7 mouse cellular contexts compared by ENCODE assay signal in genomic region chr13:51793948-51794347, GRCm38 (mm10). TPM values are rescaled to one million over a fixed set of nuclear protein-coding genes. Genes with fewer than 3 reads are reported as not detected.
DNase-seq lines count a peak whose midpoint lies in the region; ATAC-seq lines count a peak whose summit lies in the region.

No protein-coding gene starts in this region.

- DNase-seq in liver, embryonic 11.5 days (ENCODE audit: low spot score), result no peak
- no peak for DNase-seq in liver
- DNase-seq in limb, embryonic 11.5 days (ENCODE audit: low spot score), result no peak
- no peak for DNase-seq in thymus, postnatal 10 days (ENCODE audit: low spot score in 2 of 2)
- no peak for DNase-seq in embryo, embryonic 10.5 days (ENCODE audit: low spot score)

- H3K27me3 ChIP-seq in liver, embryonic 11.5 days (replicated peaks; ENCODE audit: control insufficient read depth, insufficient read depth, low read length), result peaks cover 9% of the 10 kb centered on the region; the same call in 1 of the 2 replicates
- H3K27me3 ChIP-seq in forebrain, embryonic 16.5 days (replicated peaks; ENCODE audit: control insufficient read depth, insufficient read depth, low read length), result no peaks in the 10 kb centered on the region
- H3K27me3 ChIP-seq in limb, embryonic 11.5 days (ENCODE audit: control insufficient read depth, insufficient read depth, low read length), result peaks cover 18% of the 10 kb centered on the region
- H3K27me3 ChIP-seq in stomach, embryonic 14.5 days (ENCODE audit: control insufficient read depth, insufficient read depth, low read length), result peaks cover 5% of the 10 kb centered on the region; the same call in 1 of the 2 replicates

- peaks cover 18% of the 10 kb centered on the region for H3K4me1 ChIP-seq in liver, embryonic 11.5 days (replicated peaks; ENCODE audit: control insufficient read depth, insufficient read depth, low read length)
- H3K4me1 ChIP-seq in forebrain, embryonic 16.5 days (replicated peaks; ENCODE audit: control insufficient read depth, insufficient read depth, low read length), result peaks cover 32% of the 10 kb centered on the region
- peaks cover 8% of the 10 kb centered on the region; the same call in 1 of the 2 replicates for H3K4me1 ChIP-seq in limb, embryonic 11.5 days (ENCODE audit: control insufficient read depth, insufficient read depth, low read length)
- H3K4me1 ChIP-seq in stomach, embryonic 14.5 days (ENCODE audit: control insufficient read depth, insufficient read depth, low read length), result 0 out of 2 replicates have a peak, but pooled peaks cover 3% of the 10 kb centered on the region

- peak overlapping the region; percentile 93 for H3K4me3 ChIP-seq in liver, embryonic 11.5 days (ENCODE audit: low read depth, low read length)
- peak overlapping the region; percentile 82 for H3K4me3 ChIP-seq in forebrain, embryonic 16.5 days (replicated peaks; ENCODE audit: low read length)
- peak overlapping the region; percentile 80 for H3K4me3 ChIP-seq in limb, embryonic 11.5 days (ENCODE audit: low read depth, low read length)
- peak overlapping the region; percentile 77; the same call in 1 of the 2 replicates for H3K4me3 ChIP-seq in stomach, embryonic 14.5 days (ENCODE audit: low read depth, low read length)

- H3K36me3 ChIP-seq in liver, embryonic 11.5 days (ENCODE audit: control insufficient read depth, insufficient read depth, low read length), result no peaks in the 10 kb centered on the region
- no peaks in the 10 kb centered on the region for H3K36me3 ChIP-seq in forebrain, embryonic 16.5 days (ENCODE audit: control insufficient read depth, insufficient read depth)
- H3K36me3 ChIP-seq in limb, embryonic 11.5 days (ENCODE audit: control insufficient read depth, insufficient read depth, low read length), result no peaks in the 10 kb centered on the region
- no peaks in the 10 kb centered on the region for H3K36me3 ChIP-seq in stomach, embryonic 14.5 days (ENCODE audit: control insufficient read depth, insufficient read depth, low read length)

- ATAC-seq in liver, embryonic 11.5 days (replicated peaks; ENCODE audit: low FRiP score), result no peak; the same call in 1 of the 2 replicates
- 0 out of 2 replicates have a peak, but pooled peaks have one; percentile 2 for ATAC-seq in forebrain, embryonic 16.5 days
- no peak for ATAC-seq in limb, embryonic 11.5 days (ENCODE audit: insufficient number of reproducible peaks, low FRiP score, low TSS enrichment, low read depth)
- peak; percentile 25; the same call in 1 of the 2 replicates for ATAC-seq in stomach, embryonic 14.5 days (ENCODE audit: insufficient number of reproducible peaks, insufficient read depth, low FRiP score, low read depth)

- 40% methylated on average over 5 of the region's 7 CpGs for WGBS in liver, embryonic 11.5 days
- WGBS in forebrain, embryonic 16.5 days, result 38% methylated on average over 5 of the region's 7 CpGs
- WGBS in limb, embryonic 11.5 days, result 35% methylated on average over 6 of the region's 7 CpGs
- 53% methylated on average over 5 of the region's 7 CpGs for WGBS in stomach, embryonic 14.5 days

- H3K27ac ChIP-seq in liver, embryonic 11.5 days (ENCODE audit: low read depth, low read length), result no peak overlapping the region
- no peak overlapping the region for H3K27ac ChIP-seq in forebrain, embryonic 16.5 days (ENCODE audit: low read length)
- H3K27ac ChIP-seq in limb, embryonic 11.5 days (replicated peaks; ENCODE audit: low read depth, low read length), result no peak overlapping the region
- H3K27ac ChIP-seq in stomach, embryonic 14.5 days (ENCODE audit: low read length), result no peak overlapping the region

- H3K9ac ChIP-seq in liver, embryonic 11.5 days (ENCODE audit: low read depth, low read length), result no peak overlapping the region
- H3K9ac ChIP-seq in forebrain, embryonic 16.5 days (replicated peaks; ENCODE audit: low read depth, low read length), result peak overlapping the region; percentile 90
- no peak overlapping the region for H3K9ac ChIP-seq in limb, embryonic 11.5 days (ENCODE audit: low read length)
- no peak overlapping the region for H3K9ac ChIP-seq in stomach, embryonic 14.5 days (replicated peaks; ENCODE audit: low read depth, low read length)

- peak overlapping the region; percentile 97 for H3K4me2 ChIP-seq in liver, embryonic 11.5 days
- peak overlapping the region; percentile 81 for H3K4me2 ChIP-seq in forebrain, embryonic 16.5 days (ENCODE audit: low read length)
- H3K4me2 ChIP-seq in limb, embryonic 11.5 days (ENCODE audit: low read depth, severe bottlenecking), result peak overlapping the region; percentile 99
- H3K4me2 ChIP-seq in stomach, embryonic 14.5 days (replicated peaks; ENCODE audit: low read depth, low read length), result peak overlapping the region; percentile 92; the same call in 1 of the 2 replicates

- H3K9me3 ChIP-seq in liver, embryonic 11.5 days (ENCODE audit: control insufficient read depth, low read length), result no peaks in the 10 kb centered on the region
- no peaks in the 10 kb centered on the region for H3K9me3 ChIP-seq in forebrain, embryonic 16.5 days (ENCODE audit: control insufficient read depth, low read length)
- H3K9me3 ChIP-seq in limb, embryonic 11.5 days (ENCODE audit: control insufficient read depth, low read length), result no peaks in the 10 kb centered on the region
- no peaks in the 10 kb centered on the region for H3K9me3 ChIP-seq in stomach, embryonic 14.5 days (ENCODE audit: control insufficient read depth, low read depth, low read length)

RNA-seq across cellular contexts. Expression of gene Sema4d, which starts 0.4 kb away (rescaled TPM):
- polyA plus RNA-seq in liver, embryonic 11.5 days (2014; fragmentation: Nextera tagmentation; extraction: Ambion mirVana), result 18.6 and 21.7 TPM in 2 replicates
- polyA plus RNA-seq in forebrain, embryonic 16.5 days (2015; fragmentation: Nextera tagmentation; extraction: Ambion mirVana), result 20.8 and 24.6 TPM in 2 replicates
- polyA plus RNA-seq in limb, embryonic 11.5 days (2014; fragmentation: Nextera tagmentation; extraction: Ambion mirVana), result 5.1 and 5.3 TPM in 2 replicates
- 9.0 and 10.2 TPM in 2 replicates for polyA plus RNA-seq in stomach, embryonic 14.5 days (2014; fragmentation: Nextera tagmentation; extraction: Ambion mirVana)

RNA-seq across cellular contexts. Expression of gene Gadd45g, which starts 52.5 kb away (rescaled TPM):
- polyA plus RNA-seq in liver, embryonic 11.5 days (2014; fragmentation: Nextera tagmentation; extraction: Ambion mirVana), result 29.4 and 30.4 TPM in 2 replicates
- 119 and 122 TPM in 2 replicates for polyA plus RNA-seq in forebrain, embryonic 16.5 days (2015; fragmentation: Nextera tagmentation; extraction: Ambion mirVana)
- 20.5 and 20.7 TPM in 2 replicates for polyA plus RNA-seq in limb, embryonic 11.5 days (2014; fragmentation: Nextera tagmentation; extraction: Ambion mirVana)
- polyA plus RNA-seq in stomach, embryonic 14.5 days (2014; fragmentation: Nextera tagmentation; extraction: Ambion mirVana), result 22.9 and 26.4 TPM in 2 replicates

Comparison
In these comparisons a context has a peak if more than half of its experiments do, and no peak if none do; other contexts are left out.
1. ATAC-seq: peak in forebrain, embryonic 16.5 days (single experiment) and stomach, embryonic 14.5 days (single experiment); none in liver, embryonic 11.5 days (single experiment) and limb, embryonic 11.5 days (single experiment).
2. Peak in every context shown above with its lines, with median percentiles within 50 percentile points of each other: H3K4me2 ChIP-seq and H3K4me3 ChIP-seq.